Mouse (Mus musculus): ENCODE data around the gene Sowahb. TPM values are rescaled to one million over a fixed set of nuclear protein-coding genes. Genes with fewer than 3 reads are reported as not detected.

Sowahb gene
- 1 to 10 TPM; 2.0 to 2.2 TPM for total RNA-seq (2021)
- long read RNA-seq, experiment 1, partial matches to known transcripts = 0 of 2 reads
- long read RNA-seq, experiment 1, other reads (novel, unspliced or antisense) = 0 of 2 reads
- long read RNA-seq, experiment 2, transcript Sowahb-201 (1 exons, 3,900 nt) = major isoform, 5 of 5 reads
- long read RNA-seq, experiment 2, partial matches to known transcripts = 0 of 5 reads
- long read RNA-seq, experiment 2, other reads (novel, unspliced or antisense) = 0 of 5 reads

DNA sequence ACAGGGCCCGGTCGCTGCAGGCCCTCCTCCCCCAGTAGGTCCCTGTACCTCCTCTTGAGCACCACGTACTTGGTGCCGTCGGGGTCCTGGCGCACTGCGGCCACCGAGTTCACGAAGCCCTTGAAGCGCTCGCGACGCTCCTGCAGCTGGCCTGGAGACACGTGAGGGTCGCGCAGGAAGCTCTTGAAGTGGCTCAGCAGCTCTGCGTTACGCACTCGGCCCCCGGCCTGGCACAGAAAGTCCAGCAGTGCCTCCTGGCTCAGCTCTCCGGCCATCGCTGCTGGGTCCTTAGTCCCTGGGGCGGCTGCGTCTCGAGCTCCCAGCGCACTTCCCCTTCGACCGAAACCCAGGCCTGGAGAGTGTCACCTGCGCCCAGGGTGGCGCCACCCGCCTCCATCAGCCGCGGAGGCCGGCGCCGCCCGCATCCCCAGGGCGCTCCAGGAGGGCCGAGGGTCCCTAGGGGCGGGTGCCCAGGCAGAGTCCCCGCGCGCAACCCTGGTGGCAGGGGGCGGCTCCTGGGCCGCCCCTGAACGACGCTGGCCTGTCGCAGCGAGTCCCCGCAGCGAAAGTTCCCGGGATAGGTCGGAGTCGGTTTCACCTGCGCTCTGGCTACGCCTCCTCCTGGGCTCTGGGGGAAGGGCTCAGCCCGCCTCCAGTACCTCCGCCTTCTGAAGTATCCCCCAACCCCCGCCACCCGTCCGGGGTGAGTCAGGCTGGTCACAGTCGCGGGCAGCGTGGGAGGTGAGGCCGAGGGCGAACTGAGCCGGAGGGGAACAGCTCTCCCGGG, at the start of gene Sowahb:
Gene Sowahb (minus strand): TSS at position 439 of the 787 bp plus-strand sequence.
- H3K27ac ChIP-seq = 0 out of 2 replicates have a peak within 1 kb of the TSS, but pooled peaks have one; percentile 10
- TF ChIP-seq CTCF (conservative IDR thresholded peaks at IDR 0.05) = no peak
- H3K4me3 ChIP-seq = peak within 1 kb of the TSS; percentile 54
- no peak for DNase-seq (ENCODE audit: low spot score in 2 of 2)

GRCm38 (mm10) chr5:93093638-93094527, 49.1 kb upstream of the Sowahb start:
- peak; percentile 32 to 39 for DNase-seq (ENCODE audit: low spot score in 2 of 2)
- Histone ChIP-seq H3K27ac (peak overlapping the region; percentile 96), H3K4me3 (peak overlapping the region; percentile 80)
- TF ChIP-seq CTCF (conservative IDR thresholded peaks at IDR 0.05) = no peak

- peak within 1 kb of the TSS; percentile 96 for H3K27ac ChIP-seq
- peak; percentile 92 to 96 for DNase-seq (ENCODE audit: low spot score in 2 of 2)
- peak within 1 kb of the TSS; percentile 80 for H3K4me3 ChIP-seq
- 0 out of 2 replicates have a peak, but pooled peaks have one; percentile 15 for TF ChIP-seq CTCF (conservative IDR thresholded peaks at IDR 0.05)
Measured at GRCm38 (mm10) chr5:93092857-93093622, 48.2 kb upstream of the Sowahb start, which contains the start of gene Sept11. Sept11 (plus strand) TSS chr5:93093437.

DNA sequence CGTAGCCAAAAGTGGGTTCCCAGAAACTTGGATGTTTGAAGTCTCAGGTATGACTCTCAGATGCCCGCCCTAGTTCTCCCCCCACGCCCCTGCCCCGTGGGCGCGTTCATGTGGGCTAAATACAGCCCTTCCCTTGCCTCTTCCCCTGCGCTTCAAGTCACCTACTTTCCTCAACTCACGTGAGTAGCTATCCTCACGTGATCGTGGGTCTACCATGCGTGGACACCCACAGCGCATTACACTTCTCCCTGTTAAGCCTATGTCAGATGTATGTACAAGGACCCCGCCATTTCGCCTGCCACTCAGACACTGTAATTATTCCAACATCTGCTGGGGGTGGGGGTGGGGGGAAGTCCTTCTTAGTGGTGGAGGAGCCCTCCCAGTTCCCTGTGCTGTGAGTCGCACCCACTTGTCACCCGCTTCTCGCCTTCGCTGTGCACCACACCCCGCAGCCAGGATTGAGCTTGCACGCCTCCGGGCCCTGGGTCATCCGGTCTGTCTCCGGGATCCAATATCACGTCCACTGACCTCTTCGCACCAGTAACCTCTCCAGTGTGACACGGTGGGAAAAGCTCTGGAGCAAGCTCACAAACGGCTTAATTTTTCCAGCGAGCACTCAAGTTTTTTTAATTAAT, 47.4 kb upstream of the Sowahb start:
- peak in 1 of 2 experiments; percentile 19 for DNase-seq (ENCODE audit: low spot score in 2 of 2)

DNA sequence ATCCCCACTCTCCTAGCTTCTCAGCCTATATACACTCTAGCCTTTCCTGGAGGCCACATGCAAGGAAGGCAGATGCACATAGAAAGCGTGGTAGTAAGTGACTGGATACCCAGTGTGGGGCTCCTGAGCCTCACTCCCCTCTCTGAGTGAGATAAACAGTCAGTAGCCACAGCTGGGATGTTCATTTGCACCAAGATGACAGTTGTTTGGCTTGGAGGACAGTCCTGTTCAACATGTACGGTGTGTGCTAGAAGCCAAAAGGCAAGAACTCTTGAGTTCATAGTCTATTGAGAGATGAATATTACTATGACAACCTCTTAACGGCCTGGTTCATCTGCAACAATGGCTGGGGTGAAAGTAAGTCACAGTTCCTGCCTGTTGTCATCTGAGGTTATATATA, 46.4 kb upstream of the Sowahb start:
- DNase-seq (ENCODE audit: low spot score in 2 of 2) = no peak
- TF ChIP-seq CTCF (conservative IDR thresholded peaks at IDR 0.05) = no peak
- Histone ChIP-seq H3K4me3 (no peak overlapping the region), H3K27ac (no peak overlapping the region)

More for the DNA sequence above, 47.4 kb upstream of the Sowahb start:
- H3K4me3 ChIP-seq = peak overlapping the region; percentile 80
- TF ChIP-seq CTCF (conservative IDR thresholded peaks at IDR 0.05) = no peak
- H3K27ac ChIP-seq = peak overlapping the region; percentile 96

DNA sequence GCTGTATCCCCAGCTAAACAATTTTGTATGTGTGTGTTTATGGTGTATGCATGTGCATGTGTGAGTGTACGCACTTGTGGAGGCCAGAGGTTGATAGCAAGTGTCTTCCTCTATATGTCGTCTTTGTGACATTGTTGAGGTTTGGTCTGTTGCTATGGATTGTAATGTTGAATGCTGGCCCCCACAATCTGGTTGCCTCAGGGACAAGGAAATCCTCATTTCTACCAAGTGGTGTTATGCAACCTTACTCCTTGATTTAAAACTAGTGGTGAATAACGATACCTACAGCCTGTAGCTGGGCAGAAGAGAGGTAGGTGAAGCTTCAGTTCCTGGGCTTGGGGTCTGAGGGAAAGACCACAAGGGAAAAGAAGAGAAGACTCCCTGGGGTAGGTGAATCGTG, 41.1 kb upstream of the Sowahb start:
- H3K4me3 ChIP-seq = no peak overlapping the region
- no peak overlapping the region for H3K27ac ChIP-seq
- TF ChIP-seq CTCF (conservative IDR thresholded peaks at IDR 0.05) = no peak
- no peak for DNase-seq (ENCODE audit: low spot score in 2 of 2)

- Histone ChIP-seq H3K4me3 (no peak overlapping the region), H3K27ac (no peak overlapping the region)
- DNase-seq (ENCODE audit: low spot score in 2 of 2) = no peak
- peak; percentile 63 for TF ChIP-seq CTCF (conservative IDR thresholded peaks at IDR 0.05)
Measured at GRCm38 (mm10) chr5:93085015-93085598, 40.3 kb upstream of the Sowahb start.

DNA sequence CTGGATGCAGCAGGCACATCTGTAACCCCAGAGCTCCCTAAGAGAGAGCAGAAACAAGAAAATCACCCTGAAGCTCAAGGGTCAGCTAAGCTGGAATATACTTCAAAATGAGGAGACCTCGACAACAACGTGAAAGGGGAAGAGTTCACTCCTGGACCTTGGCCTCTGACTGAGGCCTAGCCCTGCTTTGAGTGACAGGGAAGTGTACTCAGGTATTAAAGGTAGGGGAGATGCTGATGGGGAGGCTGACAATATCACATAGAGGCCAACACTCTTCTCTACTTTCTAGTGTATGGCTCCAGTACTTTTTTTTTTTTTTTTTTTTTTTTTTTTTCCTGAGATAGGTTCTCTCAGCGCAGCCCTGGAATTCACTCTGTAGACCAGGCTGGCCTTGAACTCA, 34.8 kb upstream of the Sowahb start:
- TF ChIP-seq CTCF (conservative IDR thresholded peaks at IDR 0.05) = no peak

DNA sequence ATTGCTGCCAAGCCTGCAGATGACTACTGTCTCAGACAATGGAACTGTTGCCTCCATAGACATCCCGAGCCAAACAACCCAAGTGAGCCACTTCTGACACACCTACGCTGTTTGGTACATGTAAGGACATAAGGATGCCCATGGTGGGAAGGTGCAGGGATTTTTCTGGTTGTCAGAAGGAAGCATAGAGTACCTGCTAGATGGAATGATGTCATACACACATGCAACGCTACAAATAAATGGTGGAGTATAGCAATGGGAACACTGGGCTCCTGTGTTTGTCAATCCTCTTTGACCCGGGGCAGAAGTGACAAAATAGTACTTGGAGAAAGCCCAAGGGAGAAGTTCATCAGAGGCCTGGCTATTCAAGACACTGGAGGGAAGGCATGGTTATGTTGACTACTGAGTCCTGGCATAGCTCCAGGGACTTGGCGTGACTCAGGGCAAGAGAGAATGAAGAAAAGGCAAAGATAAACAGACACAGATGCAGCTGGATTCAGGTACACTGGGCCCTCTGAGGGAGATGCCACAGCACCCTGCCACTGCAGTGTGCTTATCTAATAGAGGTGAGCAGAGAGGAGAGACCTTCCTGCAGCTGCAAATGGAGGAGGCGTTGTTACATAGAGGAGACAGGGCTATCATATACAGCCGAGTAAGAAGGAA, 33.0 kb upstream of the Sowahb start:
- TF ChIP-seq CTCF (conservative IDR thresholded peaks at IDR 0.05) = no peak
- Histone ChIP-seq H3K27ac (no peak overlapping the region), H3K4me3 (no peak overlapping the region)
- DNase-seq (ENCODE audit: low spot score in 2 of 2) = no peak

More for the DNA sequence above, 34.8 kb upstream of the Sowahb start:
- Histone ChIP-seq H3K27ac (no peak overlapping the region), H3K4me3 (no peak overlapping the region)
- DNase-seq (ENCODE audit: low spot score in 2 of 2) = no peak

- H3K4me3 ChIP-seq = no peak overlapping the region
- TF ChIP-seq CTCF (conservative IDR thresholded peaks at IDR 0.05) = no peak
- DNase-seq (ENCODE audit: low spot score in 2 of 2) = no peak
- H3K27ac ChIP-seq = no peak overlapping the region
Measured at GRCm38 (mm10) chr5:93060865-93061264, 16.0 kb upstream of the Sowahb start.
